Mouse (Mus musculus): ENCODE data around the gene Nckap5l.

The Nckap5l gene

DNA sequence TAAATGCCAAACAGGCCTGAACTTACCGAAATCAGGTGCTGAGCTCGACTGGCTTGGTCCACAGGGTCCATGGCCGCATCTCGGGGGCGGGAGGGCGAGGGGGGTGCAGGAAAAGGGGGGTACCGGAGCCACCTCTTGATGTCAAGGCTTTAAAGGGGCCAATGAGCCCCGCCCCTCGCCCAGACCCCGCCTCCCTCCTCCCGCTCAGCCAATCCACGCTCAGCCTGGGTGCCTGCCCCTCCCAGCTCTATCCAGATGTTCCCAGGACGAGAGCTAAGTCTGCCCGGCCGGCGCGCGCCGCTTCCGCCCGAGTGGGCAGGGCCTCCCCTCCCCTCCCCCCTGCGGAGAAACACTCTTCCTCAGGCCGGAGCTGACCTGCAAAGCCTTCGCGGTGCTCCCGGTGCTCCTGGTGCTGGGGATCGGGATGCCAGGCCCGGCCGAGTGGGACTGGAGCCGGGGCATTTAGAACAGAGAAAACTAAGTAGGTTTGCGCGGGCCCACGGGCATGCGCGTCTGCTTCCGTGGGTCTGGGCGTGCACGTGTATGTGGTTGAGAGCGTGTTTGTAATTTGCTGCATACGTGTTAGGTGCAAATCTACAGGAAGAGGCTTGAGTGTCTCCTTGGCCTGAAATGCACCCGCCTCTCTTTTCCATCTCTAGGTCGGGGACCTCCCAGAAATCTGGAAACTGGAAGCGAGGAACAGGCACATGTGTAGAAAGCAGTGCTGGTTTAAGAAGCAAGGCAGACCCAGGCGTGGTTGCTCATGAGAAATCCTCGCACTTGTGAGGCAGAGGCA, at the start of gene Nckap5l:
TSS of gene Nckap5l (minus strand) at position 143 of the 796 bp plus-strand sequence.
- peak; percentile 83 for DNase-seq (ENCODE audit: low read depth)

DNA sequence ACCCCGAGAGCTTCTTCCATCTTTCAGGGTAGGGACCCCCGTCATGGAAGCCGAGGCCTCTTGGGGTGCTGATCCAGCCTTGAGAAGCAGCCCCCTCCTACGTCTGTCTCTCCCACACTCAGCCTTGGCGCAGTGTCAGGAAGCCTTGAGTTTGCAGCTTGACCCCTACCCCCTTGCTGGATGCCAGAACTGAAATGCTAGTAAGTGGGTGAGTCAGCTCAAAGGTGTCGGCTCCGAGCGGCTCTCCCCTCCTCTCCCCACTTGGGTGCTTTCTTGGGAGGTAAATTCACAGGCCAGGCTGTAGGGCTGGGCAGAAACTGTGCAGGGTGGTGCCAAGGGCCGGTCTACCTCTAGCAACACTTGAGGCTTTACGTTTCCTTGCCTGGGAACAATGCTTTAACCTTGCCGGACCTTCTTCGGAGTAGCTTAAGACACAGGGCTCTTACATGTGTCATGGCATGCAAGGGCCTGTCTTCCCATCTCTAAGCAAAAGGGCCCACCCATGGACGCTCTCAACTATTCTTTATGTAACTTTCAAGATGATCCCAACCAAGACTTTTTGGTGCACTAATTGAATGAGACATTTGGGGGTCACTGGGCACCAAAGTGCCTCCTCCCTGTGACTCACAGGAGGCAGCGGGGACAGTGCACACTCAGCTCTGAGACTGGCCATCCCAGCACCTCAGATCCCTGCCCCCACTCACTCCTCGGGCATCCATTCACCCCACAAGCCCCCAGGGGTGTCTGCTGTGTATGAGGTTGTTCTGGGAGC, 48.0 kb upstream of the Nckap5l start:
- peak; percentile 39 for DNase-seq (ENCODE audit: low read depth)

GRCm38 (mm10) chr15:99503256-99503655, 45.7 kb upstream of the Nckap5l start:
- no peak for DNase-seq (ENCODE audit: low read depth)

GRCm38 (mm10) chr15:99502311-99502831, 44.8 kb upstream of the Nckap5l start:
- peak; percentile 31 for DNase-seq (ENCODE audit: low read depth)

DNA sequence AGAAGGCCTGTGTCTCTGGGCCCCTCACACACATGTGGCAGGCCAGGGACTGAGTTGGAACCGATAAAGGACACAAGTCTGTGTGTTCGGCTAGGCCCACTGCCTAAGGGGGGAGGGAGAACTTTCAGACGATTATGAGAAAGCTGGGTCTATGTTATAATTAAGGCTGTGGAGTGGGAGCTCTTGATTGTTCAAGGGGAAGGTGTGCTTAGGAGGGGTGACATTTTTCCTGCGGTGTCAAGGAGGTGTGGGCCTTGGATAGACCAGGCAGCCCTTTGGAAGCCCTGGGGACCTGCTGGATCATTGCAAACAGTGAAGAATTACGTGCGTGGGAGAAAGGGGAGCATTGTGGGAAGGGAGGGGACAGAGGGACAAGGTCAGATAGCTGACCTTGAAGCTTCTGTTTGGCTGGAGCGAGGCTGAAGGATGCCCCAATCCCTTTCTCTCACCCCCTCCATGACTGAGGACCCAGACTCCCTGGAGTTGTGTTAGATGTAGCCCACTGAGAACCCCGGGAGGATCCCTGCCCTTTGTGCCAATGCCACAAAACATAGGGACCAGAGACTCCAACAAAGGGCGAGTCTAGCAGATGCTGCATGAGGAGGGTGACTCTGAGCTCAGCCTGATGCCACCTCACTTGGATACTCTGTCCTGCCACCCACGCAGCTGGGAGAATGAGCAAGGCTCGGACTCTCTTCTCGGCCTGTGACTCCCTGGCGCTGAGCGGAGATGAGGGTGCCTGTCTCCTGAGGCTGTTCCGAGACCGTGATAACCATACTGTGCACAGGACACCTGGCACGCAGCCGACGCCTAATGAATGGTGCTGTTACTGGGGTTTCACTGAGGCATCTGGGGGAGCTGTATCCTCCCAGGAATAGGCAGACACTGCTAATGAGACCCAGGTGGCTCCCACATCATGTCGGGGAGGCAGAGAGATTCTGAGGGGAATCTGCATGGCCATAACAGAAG, 44.0 kb upstream of the Nckap5l start:
- no peak for DNase-seq (ENCODE audit: low read depth)

- DNase-seq (ENCODE audit: low read depth): no peak
These were observed 42.8 kb upstream of the Nckap5l start for GRCm38 (mm10) chr15:99500320-99500719.

GRCm38 (mm10) chr15:99499726-99500125, 42.2 kb upstream of the Nckap5l start:
- DNase-seq (ENCODE audit: low read depth): no peak

DNA sequence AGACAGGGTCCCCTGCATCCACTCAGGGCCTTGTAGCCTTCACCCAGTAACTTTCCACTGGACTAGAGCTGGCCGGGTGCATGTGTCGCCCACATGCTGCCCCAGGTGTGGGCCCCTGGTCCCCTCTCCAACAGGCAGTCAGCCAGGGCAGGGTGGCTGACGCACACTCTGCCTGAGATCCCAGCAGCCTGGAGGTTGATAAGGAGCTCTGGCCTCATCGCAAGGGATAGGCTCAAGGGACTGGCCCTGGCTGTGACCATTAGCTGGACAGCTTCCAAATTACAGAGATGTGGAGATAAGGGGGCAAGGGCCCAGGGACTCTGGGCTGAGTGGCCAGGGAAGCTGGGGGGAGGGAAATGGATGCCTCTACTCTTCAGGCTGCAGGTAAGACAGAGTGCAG, 41.2 kb upstream of the Nckap5l start:
- no peak for DNase-seq (ENCODE audit: low read depth)

DNA sequence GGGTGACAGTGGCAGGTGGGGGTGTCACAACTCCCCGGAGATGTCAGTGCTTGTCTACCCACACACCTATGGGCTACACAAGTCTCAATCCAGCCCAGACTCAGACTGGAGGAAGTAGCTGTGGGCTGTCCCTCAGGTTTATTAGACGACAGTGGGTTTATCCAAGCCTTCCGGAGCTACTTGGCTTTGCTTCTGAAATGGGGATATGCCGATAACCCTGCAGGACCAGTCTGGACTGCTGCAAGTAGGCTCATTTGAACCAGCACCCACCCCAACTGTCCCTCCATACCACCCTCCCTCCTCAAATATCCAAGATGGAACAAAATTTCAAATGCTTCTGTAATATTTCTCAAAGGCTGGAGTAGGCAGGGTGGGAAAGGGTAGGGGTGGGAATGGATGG, 40.8 kb upstream of the Nckap5l start:
- DNase-seq (ENCODE audit: low read depth): no peak

DNA sequence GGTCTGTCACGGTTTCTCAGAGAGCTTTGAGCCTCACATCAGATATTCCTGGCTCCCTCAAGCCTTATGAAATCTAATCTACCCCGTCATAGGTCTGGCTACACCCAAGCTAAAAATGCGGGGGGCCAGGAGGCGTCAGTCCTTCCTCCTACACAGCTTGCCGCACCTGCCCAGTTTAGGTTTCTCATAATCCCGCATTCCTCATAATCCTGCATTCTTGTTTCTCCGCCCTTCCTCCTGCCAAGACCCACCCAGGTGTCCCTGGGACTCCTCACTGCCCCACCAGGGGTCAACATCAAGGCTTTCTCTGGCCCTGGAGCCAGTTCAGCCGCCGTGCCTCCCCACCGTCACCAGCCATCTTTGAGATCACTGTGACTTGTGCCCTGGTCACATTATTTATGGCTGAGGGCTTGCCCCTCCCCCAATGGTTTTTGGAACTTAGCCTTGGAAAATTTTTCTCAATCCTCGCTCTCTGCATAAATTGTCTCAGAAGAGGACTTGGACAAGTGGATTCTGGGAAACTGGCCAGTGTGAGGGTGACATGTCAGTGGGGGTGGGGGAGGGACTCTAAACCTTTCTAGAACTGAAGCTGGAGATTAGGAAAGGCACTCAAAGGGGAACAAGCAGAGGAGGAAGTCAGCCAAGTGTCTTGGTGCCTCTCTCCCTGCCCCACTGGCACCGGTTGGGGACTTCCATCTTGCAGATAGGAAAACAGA, 40.1 kb upstream of the Nckap5l start:
- peak; percentile 44 for DNase-seq (ENCODE audit: low read depth)

DNA sequence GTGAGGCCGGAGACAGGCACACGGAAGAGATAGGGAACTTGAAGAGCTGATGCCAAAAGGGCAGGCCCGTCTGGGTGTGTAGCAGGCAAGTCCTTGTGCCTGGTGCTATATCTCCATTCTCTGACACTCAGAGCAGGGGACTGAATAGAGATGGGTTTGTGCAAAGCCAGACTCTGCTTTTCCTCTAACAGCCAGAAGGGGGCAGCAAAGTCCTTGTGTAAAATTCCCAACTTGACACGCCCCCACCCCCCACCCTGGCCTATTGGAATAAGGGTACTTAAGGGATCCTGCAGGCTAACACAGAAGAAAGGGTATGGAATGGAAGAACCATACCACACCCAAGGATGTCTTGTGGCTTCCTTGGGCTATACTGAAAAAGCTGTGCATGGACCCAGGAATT, 39.5 kb upstream of the Nckap5l start:
- peak; percentile 36 for DNase-seq (ENCODE audit: low read depth)

- DNase-seq (ENCODE audit: low read depth): no peak
These were observed 27.2 kb upstream of the Nckap5l start for GRCm38 (mm10) chr15:99484745-99485144.

DNA sequence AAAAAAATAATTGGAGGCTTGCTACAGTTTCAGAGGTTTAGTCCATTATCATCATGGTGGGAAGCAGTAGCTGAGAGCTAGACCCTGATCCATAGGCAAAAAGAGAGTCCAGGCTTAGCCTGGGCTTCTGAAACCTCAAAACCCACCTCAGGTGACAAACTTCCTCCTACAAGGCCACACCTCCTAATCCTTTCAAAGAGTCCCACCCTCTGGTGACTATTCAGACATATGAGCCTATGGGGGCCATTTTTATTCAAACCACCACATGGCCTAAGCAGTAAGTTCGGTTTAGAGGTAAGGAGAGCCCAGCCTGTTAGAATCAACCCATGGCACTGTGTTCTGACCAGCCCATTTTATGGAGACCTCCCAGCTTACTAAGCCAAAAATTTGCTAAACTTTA, 18.3 kb upstream of the Nckap5l start:
- no peak for DNase-seq (ENCODE audit: low read depth)

DNA sequence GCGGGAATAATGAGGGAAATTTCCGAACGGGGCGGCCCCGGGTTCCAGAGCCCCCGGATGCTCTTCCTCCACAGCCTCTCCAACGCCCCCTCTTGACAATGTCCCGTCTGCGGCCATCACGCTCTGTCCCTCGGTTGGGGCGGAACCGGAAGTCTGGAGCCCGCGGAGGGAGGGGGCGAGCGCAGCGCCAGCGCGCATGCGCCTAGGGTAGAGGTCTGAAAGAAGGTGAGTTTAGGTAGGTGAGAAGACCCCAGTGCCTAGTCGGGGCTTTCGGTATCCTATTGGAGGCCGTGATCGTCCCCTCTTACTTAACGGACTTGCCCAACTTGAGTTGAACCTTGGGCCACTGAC, 17.0 kb upstream of the Nckap5l start, which contains the start of gene Bcdin3d:
TSS of gene Bcdin3d (minus strand) at position 155 of the 351 bp plus-strand sequence.
- DNase-seq (ENCODE audit: low read depth): no peak

DNA sequence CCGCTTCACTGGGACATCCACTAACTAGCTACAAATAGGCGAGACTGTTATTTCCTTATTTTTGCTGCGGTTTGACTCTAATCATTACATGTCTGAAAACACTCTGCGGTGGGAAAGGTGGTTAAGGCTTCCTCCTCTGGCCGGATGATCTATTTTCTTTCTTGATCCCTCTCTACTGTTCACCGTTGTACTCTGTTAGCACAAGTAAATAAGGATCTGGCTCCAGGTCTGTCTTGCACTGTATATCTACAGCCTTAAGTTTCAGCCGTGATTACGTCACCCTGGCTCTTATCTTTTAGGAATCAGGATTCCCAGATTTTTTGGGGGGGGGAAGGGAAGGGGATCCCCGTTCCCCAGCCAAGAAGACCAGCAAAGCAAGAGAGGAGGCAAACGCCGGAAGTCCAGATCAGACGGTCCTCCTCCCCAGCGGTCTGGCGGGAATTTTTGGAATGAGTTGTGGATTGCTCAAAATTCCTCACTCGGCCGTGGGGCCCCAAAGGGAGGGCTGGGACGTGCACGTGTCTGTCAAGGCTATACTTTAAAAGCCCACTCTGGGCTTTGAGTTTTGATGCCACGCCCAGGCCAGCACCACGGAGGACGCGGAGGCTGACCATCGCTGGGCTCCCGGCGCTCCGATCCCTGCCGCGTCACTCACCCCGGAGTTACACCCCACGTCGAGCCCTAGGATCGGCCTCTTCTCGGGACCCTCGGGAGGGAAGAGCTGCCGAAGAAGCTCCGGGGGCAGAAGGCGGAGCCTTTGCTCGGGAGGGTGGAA, 16.4 kb upstream of the Nckap5l start:
- DNase-seq (ENCODE audit: low read depth): peak; percentile 64

DNA sequence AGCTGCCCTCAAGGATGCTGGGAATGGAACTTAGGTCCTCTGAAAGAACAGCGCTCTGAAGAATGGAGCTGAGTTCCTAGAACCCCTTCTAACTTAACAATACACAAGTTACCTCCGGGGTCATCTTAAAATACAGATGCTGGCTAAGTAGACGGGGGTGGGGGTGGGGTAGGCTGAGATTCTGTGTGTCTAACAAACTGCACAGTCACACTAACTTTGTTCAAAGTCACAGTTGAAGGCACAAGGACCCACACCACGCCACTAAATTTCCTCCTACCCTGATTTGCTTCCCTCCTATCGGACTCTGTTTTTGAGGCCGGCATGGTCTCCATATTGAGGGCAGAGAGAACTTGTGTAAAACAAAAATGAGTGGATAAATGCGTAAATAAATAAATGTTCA, 15.4 kb upstream of the Nckap5l start:
- DNase-seq (ENCODE audit: low read depth): no peak

GRCm38 (mm10) chr15:99471677-99472063, 14.1 kb upstream of the Nckap5l start:
- DNase-seq (ENCODE audit: low read depth): no peak

DNA sequence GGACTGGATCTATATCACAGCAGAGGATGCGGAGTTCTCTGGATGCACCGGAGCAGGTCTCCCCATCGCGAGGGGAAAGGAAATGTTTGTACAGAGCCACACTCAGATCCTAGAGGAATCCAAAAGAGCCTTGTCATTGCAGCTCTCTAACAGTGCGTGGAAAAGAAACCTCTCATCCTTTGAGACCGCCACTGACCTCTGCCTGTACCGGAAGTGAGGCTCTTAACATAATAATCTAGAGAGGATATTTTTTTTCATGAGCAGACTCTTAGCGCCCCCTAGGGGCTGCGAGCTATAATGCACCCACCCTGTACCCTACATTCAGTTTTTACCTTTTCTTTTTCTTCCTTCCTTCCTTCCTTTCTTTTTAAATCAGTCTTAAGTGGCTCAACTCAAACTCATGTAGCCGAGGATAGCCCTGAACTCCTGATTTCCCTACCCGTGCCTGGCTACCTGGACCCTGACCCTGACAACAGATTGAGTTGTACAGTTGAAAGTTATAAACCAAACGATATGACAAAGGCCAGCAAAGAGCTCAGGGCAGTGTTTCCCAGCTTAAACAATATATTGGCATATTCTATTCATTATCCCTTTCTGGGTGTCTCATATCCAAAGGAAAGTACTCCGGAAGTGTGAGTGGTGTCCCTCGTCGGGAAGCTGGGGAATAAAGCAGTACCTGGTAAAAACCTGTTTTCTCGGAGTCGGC, 13.6 kb upstream of the Nckap5l start:
- DNase-seq (ENCODE audit: low read depth): no peak

DNA sequence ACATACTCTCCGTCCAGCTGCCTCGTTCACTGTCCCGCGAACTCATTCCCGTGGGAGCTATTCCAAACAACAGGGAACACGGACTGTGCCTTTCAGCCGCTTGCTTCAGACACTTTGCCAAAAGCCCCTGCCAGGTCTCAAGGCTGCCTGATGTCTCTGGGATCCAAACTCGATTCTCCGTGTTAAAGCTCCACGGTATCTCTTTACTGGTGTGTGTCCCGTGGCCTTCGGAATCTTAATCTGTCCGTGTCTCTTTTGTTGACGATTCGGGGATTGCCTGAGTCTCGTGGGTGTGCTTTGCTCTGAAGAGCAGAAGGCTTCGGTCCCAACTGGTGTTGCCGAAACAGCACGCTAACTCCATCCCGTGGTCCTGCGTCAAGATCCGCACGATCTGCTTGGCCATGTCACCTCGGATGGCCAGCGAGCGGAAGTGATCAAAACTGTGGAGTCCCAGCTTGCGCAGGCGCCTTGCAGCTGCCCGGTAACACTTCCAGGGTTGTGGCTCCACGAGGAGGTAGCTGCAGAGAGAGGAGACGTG, 12.7 kb upstream of the Nckap5l start:
- DNase-seq (ENCODE audit: low read depth): no peak

DNA sequence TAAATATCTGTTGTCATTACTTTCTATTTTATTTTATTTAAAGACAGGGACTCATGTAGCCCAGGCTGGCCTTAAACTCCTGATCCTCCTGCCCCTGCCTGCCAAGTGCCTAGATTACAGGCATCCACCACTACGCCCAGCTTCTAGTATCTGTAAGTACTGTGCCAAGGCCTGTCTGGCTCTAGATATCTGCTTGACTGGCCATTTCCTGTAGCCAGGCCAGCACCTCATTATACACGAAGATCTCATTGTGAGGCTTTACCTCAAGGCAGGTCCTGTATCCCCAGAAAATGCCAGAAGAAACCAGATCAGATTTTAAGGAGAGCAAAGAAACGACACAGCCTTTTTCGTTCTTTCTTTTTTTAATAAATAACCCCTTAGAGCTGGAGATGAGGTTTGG, 12.2 kb upstream of the Nckap5l start:
- DNase-seq (ENCODE audit: low read depth): no peak

All from fibroblast of lung, adult 2 months (primary cell).